Mouse (Mus musculus) MN1 (cell line): ENCODE results near the gene Trit1.

ENCODE experiments used
- DNase-seq: peaks from one replicate; pipeline ENCODE4 v3.0.0-alpha.2; 2016; ENCODE audit warnings: low spot score

Trit1 gene

DNA sequence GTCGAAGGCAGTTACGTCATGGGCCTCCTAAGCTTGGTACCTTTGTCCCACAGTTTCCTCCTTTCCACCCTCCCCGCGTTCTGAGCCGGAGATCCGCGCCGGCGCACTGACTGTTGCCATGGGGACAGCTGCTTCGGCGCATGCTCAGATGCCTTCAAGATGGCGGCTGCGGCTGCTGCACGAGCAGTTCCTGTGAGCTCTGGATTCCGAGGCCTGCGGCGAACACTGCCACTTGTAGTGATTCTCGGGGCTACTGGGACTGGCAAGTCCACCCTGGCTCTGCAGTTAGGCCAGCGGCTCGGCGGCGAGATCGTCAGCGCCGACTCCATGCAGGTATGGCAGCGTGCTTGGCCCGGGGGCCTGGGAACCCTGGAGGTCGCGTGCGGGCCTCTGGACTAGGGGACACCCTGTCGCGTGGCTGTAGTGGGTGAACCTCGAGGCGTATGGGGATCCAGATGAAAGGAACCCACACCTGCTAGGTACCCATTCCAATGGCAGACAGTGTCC lies at the start of gene Trit1:
Gene Trit1 (plus strand): TSS at position 147 of the 507 bp plus-strand sequence.
- peak; percentile 94 for DNase-seq

DNA sequence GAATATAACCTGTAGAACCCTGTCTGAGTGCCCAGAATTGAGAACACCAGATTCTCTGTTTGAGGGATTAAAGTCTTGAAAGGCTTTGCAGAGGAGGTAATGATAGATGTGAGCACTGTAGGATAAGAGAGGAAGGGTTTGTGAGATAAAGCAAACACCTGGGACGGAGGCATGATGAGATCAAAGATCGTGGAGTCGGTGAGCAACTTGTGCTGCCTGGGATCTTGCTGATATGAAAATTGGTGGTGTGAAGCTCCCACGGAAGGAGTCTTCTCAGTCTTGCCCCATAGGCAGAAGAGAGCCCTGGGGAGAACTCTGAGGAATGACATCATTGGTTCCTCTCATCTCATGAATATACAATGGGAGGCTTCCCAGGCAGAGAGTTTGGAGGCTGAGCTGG lies 48.3 kb upstream of the Trit1 start:
- DNase-seq, result no peak

DNA sequence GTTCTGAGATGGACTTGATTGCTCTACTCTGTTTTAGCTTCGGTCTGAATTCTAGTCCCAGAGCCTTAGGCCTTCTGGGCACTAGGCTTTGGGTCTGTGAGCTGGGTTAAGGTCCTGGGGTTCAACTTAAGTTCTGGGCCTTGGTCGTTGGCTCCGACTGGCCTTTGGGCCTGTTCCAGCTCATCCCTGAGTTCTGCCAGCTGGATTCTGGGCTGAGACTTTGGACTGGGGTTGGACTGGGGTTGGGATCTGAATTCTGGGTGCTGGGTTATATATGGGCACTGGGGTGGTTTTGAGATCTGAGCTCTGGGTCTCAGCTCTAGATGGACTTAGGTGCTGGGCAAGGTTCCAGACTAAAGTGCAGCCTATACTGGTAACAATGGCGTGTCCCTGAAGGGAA lies 45.2 kb upstream of the Trit1 start:
- DNase-seq, result no peak

DNA sequence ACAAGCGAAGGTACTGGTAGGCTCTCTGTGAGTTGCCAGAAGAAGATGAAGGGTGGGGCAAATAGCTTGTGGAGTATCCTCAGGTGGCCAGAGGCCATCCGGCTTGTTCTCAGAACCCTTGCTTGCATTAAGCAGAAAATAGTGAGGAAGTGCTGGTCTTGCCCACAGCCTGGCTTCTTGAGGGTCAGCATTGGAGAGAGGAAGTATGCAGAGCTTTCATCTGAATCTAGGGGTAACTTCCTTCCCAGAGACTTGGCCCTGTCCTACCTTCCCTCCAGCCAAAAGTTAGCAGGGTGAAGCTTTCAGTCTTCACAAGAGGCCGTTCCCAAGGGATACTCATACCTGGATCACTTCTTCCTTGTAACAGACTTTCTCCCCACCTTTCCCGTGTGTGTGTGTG lies 44.8 kb upstream of the Trit1 start:
- DNase-seq, result no peak

DNA sequence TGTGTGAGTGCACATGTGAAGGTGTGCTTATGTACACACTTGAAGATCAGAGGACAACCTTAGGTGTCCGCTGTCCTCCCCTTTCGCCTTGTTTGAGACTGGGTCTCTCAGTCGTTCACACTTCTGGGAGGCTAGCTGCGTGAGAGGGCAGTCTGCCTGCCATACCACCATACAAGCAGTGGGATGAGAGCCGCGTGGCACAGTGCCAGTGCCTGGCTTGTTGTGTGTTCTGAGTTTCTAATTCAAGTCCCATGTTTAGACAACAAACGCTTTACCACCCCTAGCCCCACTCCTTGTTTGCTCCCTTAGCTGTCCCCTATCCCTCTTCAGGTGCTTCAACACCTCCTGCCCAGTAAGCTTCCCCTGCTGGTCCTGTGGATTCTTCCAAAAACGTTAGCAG lies 44.3 kb upstream of the Trit1 start:
- DNase-seq, result no peak

DNA sequence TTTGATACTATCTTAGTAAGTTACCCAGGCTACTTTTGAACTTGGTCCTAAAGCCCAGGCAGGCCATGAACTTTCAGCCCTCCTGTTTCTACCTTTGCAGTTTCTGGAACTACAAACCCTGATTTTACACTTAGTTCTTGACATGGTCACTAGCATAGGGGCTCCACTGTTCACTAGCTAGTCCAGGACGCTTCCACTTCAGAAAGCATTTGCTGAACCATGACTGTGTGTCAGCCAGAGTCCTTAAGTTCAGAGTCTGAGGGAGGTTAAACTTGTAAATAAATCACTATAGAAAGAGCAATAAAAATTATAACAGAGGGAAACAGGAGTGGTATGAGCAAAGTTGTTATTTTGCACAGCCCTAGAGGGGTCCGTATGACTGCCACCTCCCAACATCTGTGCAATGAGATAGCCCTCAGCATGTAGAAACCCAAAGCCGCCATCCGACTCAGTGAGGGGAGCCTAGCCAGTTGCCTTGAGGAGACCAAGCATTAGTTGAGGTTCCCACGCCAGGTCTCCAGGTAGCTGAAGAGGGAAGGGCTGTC lies 41.3 kb upstream of the Trit1 start:
- DNase-seq, result no peak

DNA sequence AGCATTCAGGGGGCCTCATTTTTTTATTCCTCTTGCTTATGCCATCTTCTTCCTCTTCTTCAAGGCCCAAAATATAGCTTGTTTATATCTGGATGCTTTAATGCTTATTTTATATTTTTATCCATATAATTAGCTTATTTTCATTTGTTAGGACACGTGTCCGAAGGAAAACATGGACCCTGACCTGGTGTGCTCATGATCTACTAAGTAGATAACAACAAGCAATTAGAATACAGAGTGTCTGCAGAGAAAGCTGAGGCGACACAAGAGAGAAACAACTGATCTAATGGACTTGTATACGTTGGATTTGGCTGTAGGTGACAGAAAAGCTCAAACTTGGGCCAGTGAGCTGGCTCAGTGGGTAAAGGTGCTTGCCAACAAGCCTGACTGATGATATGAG lies 39.5 kb upstream of the Trit1 start:
- DNase-seq, result no peak

DNA sequence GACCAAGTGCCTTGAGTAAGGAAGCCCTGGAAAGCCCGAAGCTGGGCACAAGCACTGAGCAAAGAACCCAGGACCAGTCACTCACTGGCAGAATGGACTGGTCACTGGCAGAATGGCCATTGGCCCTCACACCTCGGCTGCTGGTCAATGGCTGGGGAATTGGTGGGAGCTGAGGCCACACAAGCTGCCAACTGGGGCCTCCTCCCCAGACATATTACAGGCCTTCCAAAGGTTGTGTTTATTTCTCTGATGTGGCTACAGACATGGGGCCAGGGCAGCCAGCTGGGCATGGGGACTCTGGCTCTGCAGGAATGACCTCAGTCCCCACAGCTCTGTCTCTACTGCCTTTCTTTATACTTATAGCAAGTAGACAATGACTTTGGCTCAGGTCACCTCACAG lies 37.5 kb upstream of the Trit1 start:
- DNase-seq, result no peak

DNA sequence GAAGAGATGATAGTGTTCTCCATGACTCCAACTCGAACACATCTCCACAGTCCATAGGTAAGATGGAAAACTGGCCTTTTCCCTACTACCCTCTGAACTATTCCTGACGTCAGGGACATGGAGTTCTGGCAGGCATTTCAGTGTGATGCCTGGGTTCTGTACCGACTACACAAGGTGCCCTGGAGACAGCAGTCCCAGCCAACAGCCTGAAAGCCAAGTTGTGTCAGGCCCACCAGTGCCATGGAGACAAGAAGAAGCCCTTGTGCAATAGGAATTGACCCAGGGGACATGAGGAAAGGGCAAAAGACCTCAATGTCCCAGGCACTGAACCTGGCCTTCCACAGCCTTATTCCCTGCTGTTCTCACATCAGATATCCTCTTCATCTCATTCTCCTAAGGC lies 36.6 kb upstream of the Trit1 start:
- DNase-seq, result no peak

DNA sequence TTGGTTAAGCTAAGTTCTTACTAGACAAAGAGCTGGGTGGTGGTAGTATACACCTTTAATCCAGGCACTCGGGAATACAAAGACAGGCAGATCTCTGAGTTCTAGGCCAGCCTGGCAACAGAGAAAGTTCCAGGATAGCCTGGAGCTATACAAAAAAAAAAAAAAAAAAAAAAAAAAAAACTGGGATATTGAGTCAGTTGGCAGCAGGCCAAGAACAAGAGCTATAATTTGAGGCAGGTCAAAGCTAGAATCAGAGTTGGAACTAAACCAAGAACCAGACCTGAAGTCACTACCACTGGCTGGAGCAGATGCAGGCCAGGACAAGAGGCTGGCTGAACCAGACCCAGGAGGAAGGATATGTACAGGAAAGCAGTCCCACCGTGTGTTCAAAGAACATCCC lies 35.7 kb upstream of the Trit1 start:
- no peak for DNase-seq

DNA sequence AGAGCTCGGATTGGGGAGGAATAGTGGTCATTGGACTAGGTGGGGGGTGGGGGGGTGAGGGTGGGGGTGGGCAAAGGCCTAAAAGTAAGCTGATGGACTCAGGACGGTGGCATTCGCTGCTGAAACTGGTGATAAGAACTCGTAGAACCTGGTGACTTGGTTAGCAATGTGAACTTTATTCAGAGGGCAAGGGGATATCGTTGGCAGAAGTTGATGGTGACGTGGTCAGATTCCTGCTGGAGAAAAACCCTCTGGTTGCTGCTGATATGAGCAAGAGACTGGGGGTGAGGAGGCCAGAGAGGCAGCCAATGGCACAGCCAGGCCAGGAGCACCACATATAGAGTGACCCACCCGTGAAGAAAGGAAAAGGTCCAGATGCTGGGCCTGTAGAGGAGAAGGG lies 35.2 kb upstream of the Trit1 start:
- no peak for DNase-seq

DNA sequence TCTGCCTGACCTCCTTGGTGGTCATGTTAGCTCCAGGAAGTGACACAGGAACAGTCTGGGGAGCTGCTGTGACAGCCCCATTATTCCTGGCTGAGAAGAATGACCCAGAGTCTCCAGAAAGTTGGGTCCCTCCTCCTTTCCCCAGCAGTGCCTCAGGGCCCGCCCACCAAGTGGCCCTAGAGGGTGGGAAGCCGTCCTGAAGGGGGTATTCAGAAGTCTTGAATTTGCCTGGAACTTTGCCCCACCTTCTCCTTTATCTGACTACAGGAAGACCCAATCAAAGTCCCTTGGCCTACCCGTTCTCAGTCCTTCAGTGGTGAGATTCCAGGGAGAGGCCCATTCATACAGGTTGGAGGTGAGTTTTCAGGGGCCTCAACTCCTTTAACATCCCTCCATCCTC lies 34.5 kb upstream of the Trit1 start:
- DNase-seq, result no peak

DNA sequence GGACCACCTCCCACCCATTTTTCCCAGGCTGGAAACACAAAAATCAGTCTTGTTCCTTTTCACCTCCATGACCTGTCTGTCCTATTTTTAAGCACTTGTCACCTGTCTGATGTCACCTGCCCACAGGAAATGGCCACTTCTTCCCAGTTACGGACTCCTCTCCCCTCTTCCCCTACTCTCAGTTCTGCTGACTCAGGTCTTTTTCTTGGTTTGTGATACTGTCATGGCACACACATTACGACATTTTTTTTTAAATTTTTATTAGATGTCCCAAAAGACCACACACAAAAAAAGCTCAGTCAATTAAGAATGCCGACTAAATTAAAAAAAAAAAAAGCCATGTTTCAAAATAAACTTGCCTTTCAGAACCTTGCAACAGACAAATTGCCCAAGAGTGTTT lies 33.9 kb upstream of the Trit1 start:
- no peak for DNase-seq

DNA sequence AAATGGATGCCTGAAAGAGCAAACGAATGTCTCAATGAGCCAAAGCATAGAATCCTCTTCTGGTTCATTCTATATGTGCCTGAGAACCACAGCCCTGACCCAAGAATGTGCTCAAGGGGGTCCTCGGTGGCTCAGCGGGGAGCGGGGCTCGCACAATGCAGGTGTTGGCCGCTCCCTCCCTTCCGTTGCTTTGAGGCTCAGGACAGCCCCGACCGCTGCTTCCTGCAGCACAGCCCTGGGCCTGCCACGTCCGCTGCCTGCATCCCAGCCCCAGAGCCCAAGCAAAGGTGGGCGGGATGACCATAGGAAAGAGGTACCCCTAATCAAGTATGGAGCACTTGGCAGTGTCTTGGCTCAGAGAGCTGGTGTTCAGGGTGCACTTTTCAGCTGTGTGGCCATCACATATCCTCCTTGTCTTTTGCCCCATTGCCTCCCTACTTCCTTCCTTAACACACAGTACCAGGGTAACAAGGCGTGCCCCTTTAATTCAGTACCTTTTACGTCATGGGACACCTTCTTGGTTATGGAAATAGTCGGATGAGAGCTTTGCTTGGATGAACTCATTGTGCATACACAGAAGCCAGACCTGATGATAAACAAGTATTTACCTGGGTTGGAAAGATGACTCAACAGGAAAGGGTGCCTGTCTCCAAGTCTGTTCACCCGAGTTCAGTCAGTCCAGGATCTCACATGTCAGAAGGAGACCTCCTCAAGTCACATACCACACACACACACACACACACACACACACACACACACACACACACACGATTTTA lies 32.7 kb upstream of the Trit1 start:
- no peak for DNase-seq

DNA sequence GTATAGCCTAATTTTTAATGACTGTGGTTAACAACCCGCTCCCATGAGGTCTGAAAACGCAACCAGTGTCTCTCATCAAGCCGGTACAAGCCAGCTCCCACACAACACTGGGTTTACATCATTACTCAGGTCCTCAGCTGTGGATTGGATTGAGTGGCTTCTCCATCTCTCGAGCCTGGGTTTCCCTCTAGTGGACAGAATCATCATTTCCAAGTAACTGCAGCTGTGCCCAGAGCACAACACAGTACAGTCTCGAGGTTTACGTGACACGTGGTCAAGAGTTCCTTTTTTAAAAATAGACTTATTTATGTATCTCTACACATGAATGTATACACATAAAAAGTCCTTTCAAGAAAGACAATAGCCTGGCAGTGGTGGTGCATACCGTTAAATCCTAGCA lies 31.3 kb upstream of the Trit1 start:
- DNase-seq, result peak; percentile 78

DNA sequence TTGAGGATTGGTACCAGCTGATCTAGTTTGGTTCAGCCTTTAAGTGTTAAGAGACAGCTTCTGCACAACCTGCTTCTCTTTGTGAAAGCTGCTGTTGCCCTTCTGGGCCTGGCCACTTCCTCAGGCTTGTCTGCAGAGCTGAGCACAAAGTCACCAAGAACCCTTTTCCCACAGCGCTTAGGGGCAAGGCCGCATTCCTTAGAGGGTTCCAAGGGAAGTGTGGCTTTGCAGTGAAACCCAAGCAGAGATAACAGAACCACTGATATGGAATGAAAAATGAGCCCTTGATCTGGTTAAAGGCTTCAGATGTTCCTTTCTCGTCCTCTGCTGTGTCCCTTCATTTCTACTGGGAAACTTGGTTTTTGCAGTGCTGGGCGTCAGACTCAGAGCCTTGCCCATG lies 29.0 kb upstream of the Trit1 start:
- no peak for DNase-seq

DNA sequence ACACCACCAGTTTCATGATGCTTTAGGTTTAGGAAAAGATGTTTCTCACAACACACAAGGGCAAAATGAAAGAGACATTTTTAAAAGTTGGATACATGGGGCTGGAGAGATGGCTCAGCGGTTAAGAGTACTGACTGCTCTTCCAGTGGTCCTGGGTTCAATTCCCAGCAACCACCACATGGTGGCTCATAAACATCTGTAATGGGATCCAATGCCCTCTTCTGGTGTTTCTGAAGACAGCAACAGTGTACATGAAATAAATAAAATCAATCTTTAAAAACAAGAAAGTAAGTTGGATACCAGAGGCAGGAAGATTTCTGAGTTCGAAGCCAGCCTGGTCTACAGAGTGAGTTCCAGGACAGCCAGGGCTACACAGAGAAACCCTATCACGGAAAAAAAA lies 28.4 kb upstream of the Trit1 start:
- DNase-seq, result peak; percentile 11

DNA sequence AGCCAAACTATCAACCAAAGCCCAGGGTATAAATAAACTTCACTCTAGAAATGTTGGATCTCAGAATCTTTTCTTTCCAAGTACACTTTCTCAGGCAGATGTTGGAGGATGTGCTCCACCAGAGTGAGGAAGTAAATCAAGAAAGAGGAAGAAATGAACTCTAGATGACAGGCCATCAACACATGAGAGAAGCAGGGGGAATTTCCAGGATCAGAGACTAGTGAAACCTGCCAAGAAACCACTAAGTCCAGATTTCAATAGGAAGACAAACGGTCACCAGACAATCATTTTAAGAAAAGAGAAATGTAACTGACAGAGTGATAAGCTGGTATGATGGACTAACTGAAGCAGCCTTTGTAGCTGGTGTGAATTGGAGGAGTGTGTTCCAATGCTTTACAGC lies 25.2 kb upstream of the Trit1 start:
- no peak for DNase-seq

DNA sequence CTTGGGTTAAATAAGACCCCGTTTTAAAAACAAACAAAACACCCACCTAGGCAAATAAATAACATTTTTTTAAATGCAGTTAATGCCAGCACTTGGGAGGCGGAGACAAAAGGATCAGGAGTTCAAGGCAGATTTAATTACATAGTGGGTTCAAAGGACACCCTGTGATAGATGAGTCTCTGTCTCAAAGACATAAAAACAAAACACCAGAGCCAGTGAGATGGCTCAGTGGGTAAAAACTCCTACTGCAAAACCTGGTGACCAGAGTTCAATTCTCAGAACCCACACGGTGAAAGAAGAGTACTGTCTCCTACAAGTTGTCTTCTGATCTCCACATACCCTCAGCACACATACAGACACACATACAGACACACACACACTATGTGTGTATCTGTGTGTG lies 24.1 kb upstream of the Trit1 start:
- DNase-seq, result no peak

DNA sequence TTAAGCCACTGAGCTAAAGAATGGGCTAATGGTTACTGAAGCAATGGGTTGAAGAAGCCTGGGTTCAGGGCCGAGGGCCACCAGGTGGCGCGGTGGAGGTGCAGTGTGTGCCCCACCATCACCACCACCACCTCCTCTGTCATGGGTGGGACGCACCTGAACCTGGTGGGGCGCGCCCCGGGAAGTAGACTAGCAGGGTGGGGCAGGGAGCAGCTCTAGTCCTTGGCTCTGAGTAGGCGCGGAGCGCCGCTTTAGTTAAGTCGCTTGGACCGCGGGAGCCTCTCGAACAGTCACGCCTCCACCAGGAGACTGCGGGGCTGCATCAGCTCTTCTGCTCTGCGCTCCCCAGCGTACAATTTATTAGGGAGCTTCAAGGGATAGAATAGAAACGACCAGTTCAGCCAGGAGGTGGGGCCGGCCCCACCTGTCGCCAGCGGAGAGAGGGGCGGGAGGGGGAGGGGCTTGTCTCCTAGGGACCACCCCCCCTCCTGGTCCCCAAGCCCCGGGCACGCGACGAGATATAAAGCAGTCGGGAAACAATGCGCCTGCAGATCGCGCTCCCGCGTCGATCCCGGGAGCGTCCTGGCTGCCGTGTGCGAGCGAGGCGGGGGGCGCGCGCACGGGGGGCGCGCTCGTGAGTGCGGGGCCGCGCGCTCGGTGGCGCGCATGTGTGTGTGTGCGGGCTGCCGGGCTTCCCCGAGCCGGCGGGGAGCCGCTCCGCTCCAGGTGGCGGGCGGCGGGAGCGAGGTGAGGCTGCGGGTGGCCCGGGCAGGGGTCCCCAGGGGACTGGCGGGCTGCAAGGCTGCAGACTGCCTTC lies 20.8 kb upstream of the Trit1 start, which contains the start of gene Mycl:
Gene Mycl (plus strand): TSS at position 249 of the 817 bp plus-strand sequence.
- peak; percentile 63 for DNase-seq

DNA sequence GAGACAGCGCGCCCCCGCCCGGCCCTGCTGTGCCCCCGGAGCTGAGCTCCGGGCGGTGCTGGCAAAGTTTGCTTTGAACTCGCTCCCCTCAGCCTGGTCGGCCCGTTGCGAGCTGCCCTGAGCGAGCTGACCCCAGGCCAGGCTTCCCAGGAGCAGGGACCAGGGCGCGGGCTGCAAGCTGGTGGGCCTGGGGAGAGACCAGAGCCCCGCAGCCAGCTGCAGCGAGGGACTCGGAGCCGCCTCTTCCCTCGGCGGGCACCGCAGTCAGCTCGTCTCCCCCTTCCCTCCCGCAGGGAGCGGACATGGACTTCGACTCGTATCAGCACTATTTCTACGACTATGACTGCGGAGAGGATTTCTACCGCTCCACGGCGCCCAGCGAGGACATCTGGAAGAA lies 20.2 kb upstream of the Trit1 start:
- DNase-seq, result peak; percentile 27

DNA sequence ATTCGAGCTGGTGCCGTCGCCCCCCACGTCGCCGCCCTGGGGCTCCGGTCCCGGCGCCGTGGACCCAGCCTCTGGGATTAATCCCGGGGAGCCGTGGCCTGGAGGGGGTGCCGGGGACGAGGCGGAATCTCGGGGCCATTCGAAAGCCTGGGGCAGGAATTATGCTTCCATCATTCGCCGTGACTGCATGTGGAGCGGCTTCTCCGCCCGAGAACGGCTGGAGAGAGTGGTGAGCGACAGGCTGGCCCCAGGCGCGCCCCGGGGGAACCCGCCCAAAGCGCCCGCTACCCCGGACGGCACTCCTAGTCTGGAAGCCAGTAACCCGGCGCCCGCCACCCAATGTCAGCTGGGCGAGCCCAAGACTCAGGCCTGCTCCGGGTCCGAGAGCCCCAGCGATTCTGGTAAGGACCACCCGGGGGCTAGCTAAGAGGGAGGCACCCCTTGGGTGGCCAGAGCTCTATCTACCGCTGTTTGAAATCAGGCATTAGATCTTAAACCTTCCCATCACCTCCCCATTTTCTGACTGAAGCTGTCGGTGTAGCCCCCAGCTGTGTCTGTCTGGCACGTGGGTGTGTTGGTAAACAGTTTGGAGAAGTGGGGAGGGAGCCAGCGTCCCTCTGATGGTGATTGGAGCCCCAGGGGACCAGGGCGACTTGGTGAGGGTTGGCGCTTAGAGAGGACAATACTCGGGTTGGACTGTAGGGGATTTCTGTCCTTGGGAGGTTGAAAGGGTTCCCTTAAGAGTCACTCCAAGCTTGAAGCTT lies 19.6 kb upstream of the Trit1 start:
- peak; percentile 49 for DNase-seq
